Mouse (Mus musculus) stomach, embryonic 14.5 days (tissue): ENCODE results near the gene Amn1. TPM values are rescaled to one million over a fixed set of nuclear protein-coding genes. Genes with fewer than 3 reads are reported as not detected.

ENCODE experiments used
- ATAC-seq: fragments of 200-750 bp; cut with Nextera tagmentation; 2 replicates; pipeline ENCODE4 v1.8.0; 2017; ENCODE audit warnings: low read depth, moderate TSS enrichment; ENCODE audit not compliant: insufficient number of reproducible peaks, insufficient read depth, low FRiP score
- H3K27ac ChIP-seq: fragments of 300-500 bp; sonication (generic); 2 replicates; pipeline ENCODE4 v1.5.1; 2014; ENCODE audit warnings: mild to moderate bottlenecking, low read length, moderate library complexity, mixed read lengths
- H3K27me3 ChIP-seq: fragments of 300-500 bp; sonication (generic); 2 replicates; pipeline ENCODE4 v1.6.1; 2014; ENCODE audit warnings: low read length, control low read depth, mixed read lengths; ENCODE audit not compliant: control insufficient read depth, insufficient read depth
- H3K36me3 ChIP-seq: fragments of 300-500 bp; sonication (generic); 2 replicates; pipeline ENCODE4 v1.6.1; 2014; ENCODE audit warnings: mild to moderate bottlenecking, control low read depth, low read length, moderate library complexity, mixed read lengths; ENCODE audit not compliant: control insufficient read depth, insufficient read depth
- H3K4me1 ChIP-seq: fragments of 300-500 bp; sonication (generic); 2 replicates; pipeline ENCODE4 v1.6.1; 2014; ENCODE audit warnings: low read length, control low read depth, mixed read lengths; ENCODE audit not compliant: control insufficient read depth, insufficient read depth
- H3K4me2 ChIP-seq: fragments of 300-500 bp; sonication (generic); replicated peaks from 2 replicates; pipeline ENCODE4 v1.6.1; 2014; ENCODE audit warnings: low read depth, low read length, control low read depth
- H3K4me3 ChIP-seq: fragments of 300-500 bp; sonication (generic); 2 replicates; pipeline ENCODE4 v1.5.1; 2014; ENCODE audit warnings: low read depth, low read length, control low read depth
- H3K9ac ChIP-seq: fragments of 300-500 bp; sonication (generic); replicated peaks from 2 replicates; pipeline ENCODE4 v1.6.1; 2014; ENCODE audit warnings: low read depth, mild to moderate bottlenecking, control low read depth, low read length, moderate library complexity, mixed read lengths
- H3K9me3 ChIP-seq: fragments of 300-500 bp; sonication (generic); 2 replicates; pipeline ENCODE4 v1.6.1; 2016; ENCODE audit warnings: low read depth, low read length, control low read depth; ENCODE audit not compliant: control insufficient read depth
- WGBS: fragments of 180-500 bp; shearing (Covaris S2); extraction: QIAGEN DNeasy Blood & Tissue Kit; methylation state at CpG from one replicate; pipeline ENCODE4 v1.1.7; 2014; 5-methylcytosine and 5-hydroxymethylcytosine counted together
- polyA plus RNA-seq: library from polyadenylated mRNA; unstranded; fragments of >200 nt; fragmentation: Nextera tagmentation; extraction: Ambion mirVana; gene quantifications from 2 replicates; pipeline ENCODE4 v1.2.1, GENCODE M21; 2014

Gene Amn1
- polyA plus RNA-seq, 1 experiment from 2014 or later, result 37.0 TPM

GRCm38 (mm10) chr6:149116992-149117391 is 71.5 kb downstream of the Amn1 start:
- Histone ChIP-seq H3K9ac (no peak overlapping the region), H3K36me3 (no peaks in the 10 kb centered on the region), H3K9me3 (no peaks in the 10 kb centered on the region), H3K4me2 (no peak overlapping the region), H3K4me1 (no peaks in the 10 kb centered on the region), H3K27ac (no peak overlapping the region), H3K27me3 (no peaks in the 10 kb centered on the region), H3K4me3 (no peak overlapping the region)
- ATAC-seq, result no peak

GRCm38 (mm10) chr6:149108909-149109308 is 79.6 kb downstream of the Amn1 start:
- Histone ChIP-seq H3K27ac (no peak overlapping the region), H3K4me3 (no peak overlapping the region), H3K9me3 (no peaks in the 10 kb centered on the region), H3K4me2 (no peak overlapping the region), H3K4me1 (no peaks in the 10 kb centered on the region), H3K36me3 (no peaks in the 10 kb centered on the region), H3K9ac (no peak overlapping the region), H3K27me3 (no peaks in the 10 kb centered on the region)
- WGBS, result 82% methylated on average over 2 of the region's 2 CpGs
- ATAC-seq, result no peak

GRCm38 (mm10) chr6:149107615-149108014 is 80.9 kb downstream of the Amn1 start:
- WGBS, result 73% methylated on average over 3 of the region's 3 CpGs
- Histone ChIP-seq H3K27me3 (no peaks in the 10 kb centered on the region), H3K9me3 (no peaks in the 10 kb centered on the region), H3K27ac (no peak overlapping the region), H3K4me2 (no peak overlapping the region), H3K4me1 (no peaks in the 10 kb centered on the region), H3K36me3 (no peaks in the 10 kb centered on the region), H3K9ac (no peak overlapping the region), H3K4me3 (no peak overlapping the region)
- no peak for ATAC-seq

Other genes with a start within 250 kb of the Amn1 start
- gene Sinhcaf, start 242.2 kb downstream of the Amn1 start, polyA plus RNA-seq, result 118 and 129 TPM in 2 replicates
- 11.7 and 12.1 TPM in 2 replicates for gene Dennd5b, start 87.0 kb downstream of the Amn1 start, polyA plus RNA-seq
- gene Gm10203, start 58.5 kb downstream of the Amn1 start, polyA plus RNA-seq, result not detected in 2 replicates
- gene Etfbkmt, start 48.9 kb downstream of the Amn1 start, polyA plus RNA-seq, result 18.8 and 19.1 TPM in 2 replicates
- 59.3 and 61.3 TPM in 2 replicates for gene Resf1, start 120.7 kb upstream of the Amn1 start, polyA plus RNA-seq
- 14.9 and 18.4 TPM in 2 replicates for gene Bicd1, start 220.2 kb upstream of the Amn1 start, polyA plus RNA-seq